Mouse (Mus musculus): Measurements from ENCODE around the gene Nap1l1. TPM values are rescaled to one million over a fixed set of nuclear protein-coding genes. Genes with fewer than 3 reads are reported as not detected.

Nap1l1 gene
- polyA plus RNA-seq, 1 experiment from 2014 or later: 207 TPM

GRCm38 (mm10) chr10:111543106-111543505 is 70.1 kb downstream of the Nap1l1 start:
- no peak for ATAC-seq (replicated peaks; ENCODE audit: insufficient number of reproducible peaks, low FRiP score, low TSS enrichment)
- Histone ChIP-seq H3K27ac (ENCODE audit: low read depth, low read length) (no peak overlapping the region), H3K9me3 (replicated peaks; ENCODE audit: control insufficient read depth, low read length) (no peaks in the 10 kb centered on the region), H3K4me3 (ENCODE audit: low read depth, low read length) (no peak overlapping the region), H3K36me3 (ENCODE audit: control insufficient read depth, insufficient read depth, low read length) (no peaks in the 10 kb centered on the region), H3K4me2 (no peak overlapping the region), H3K4me1 (ENCODE audit: control insufficient read depth, insufficient read depth, low read length) (peaks cover 9% of the 10 kb centered on the region), H3K27me3 (ENCODE audit: control insufficient read depth, insufficient read depth, low read length) (no peaks in the 10 kb centered on the region), H3K9ac (ENCODE audit: low read depth, low read length) (no peak overlapping the region)
- WGBS (ENCODE audit: insufficient replicate concordance): 81% methylated on average over 7 of the region's 7 CpGs

- H3K4me1 ChIP-seq (ENCODE audit: control insufficient read depth, insufficient read depth, low read length): peaks cover 9% of the 10 kb centered on the region
- H3K9ac ChIP-seq (ENCODE audit: low read depth, low read length): no peak overlapping the region
- 25% methylated on average over 7 of the region's 7 CpGs for WGBS (ENCODE audit: insufficient replicate concordance)
- H3K27me3 ChIP-seq (ENCODE audit: control insufficient read depth, insufficient read depth, low read length): no peaks in the 10 kb centered on the region
- no peak overlapping the region for H3K4me2 ChIP-seq
- H3K9me3 ChIP-seq (replicated peaks; ENCODE audit: control insufficient read depth, low read length): no peaks in the 10 kb centered on the region
- peak overlapping the region; percentile 8; the same call in 1 of the 2 replicates for H3K27ac ChIP-seq (ENCODE audit: low read depth, low read length)
- no peaks in the 10 kb centered on the region for H3K36me3 ChIP-seq (ENCODE audit: control insufficient read depth, insufficient read depth, low read length)
- peak; percentile 37; the same call in 1 of the 2 replicates for ATAC-seq (replicated peaks; ENCODE audit: insufficient number of reproducible peaks, low FRiP score, low TSS enrichment)
- no peak overlapping the region for H3K4me3 ChIP-seq (ENCODE audit: low read depth, low read length)
These were observed 70.8 kb downstream of the Nap1l1 start for GRCm38 (mm10) chr10:111543781-111544260.

- Histone ChIP-seq H3K9me3 (replicated peaks; ENCODE audit: control insufficient read depth, low read length) (no peaks in the 10 kb centered on the region), H3K4me3 (ENCODE audit: low read depth, low read length) (no peak overlapping the region), H3K4me2 (no peak overlapping the region), H3K27ac (ENCODE audit: low read depth, low read length) (peak overlapping the region; percentile 8; the same call in 1 of the 2 replicates), H3K9ac (ENCODE audit: low read depth, low read length) (no peak overlapping the region), H3K27me3 (ENCODE audit: control insufficient read depth, insufficient read depth, low read length) (no peaks in the 10 kb centered on the region), H3K36me3 (ENCODE audit: control insufficient read depth, insufficient read depth, low read length) (no peaks in the 10 kb centered on the region), H3K4me1 (ENCODE audit: control insufficient read depth, insufficient read depth, low read length) (peaks cover 9% of the 10 kb centered on the region)
- 62% methylated on average over 4 of the region's 4 CpGs for WGBS (ENCODE audit: insufficient replicate concordance)
- ATAC-seq (replicated peaks; ENCODE audit: insufficient number of reproducible peaks, low FRiP score, low TSS enrichment): no peak
These were observed 71.3 kb downstream of the Nap1l1 start for GRCm38 (mm10) chr10:111544311-111544710.

- Histone ChIP-seq H3K27ac (ENCODE audit: low read depth, low read length) (no peak overlapping the region), H3K9me3 (replicated peaks; ENCODE audit: control insufficient read depth, low read length) (no peaks in the 10 kb centered on the region), H3K4me3 (ENCODE audit: low read depth, low read length) (no peak overlapping the region), H3K4me1 (ENCODE audit: control insufficient read depth, insufficient read depth, low read length) (peaks cover 9% of the 10 kb centered on the region), H3K36me3 (ENCODE audit: control insufficient read depth, insufficient read depth, low read length) (no peaks in the 10 kb centered on the region), H3K27me3 (ENCODE audit: control insufficient read depth, insufficient read depth, low read length) (no peaks in the 10 kb centered on the region), H3K9ac (ENCODE audit: low read depth, low read length) (no peak overlapping the region), H3K4me2 (no peak overlapping the region)
- no peak for ATAC-seq (replicated peaks; ENCODE audit: insufficient number of reproducible peaks, low FRiP score, low TSS enrichment)
- 58% methylated on average over 4 of the region's 4 CpGs for WGBS (ENCODE audit: insufficient replicate concordance)
These were observed 72.6 kb downstream of the Nap1l1 start for GRCm38 (mm10) chr10:111545648-111546047.

Other genes with a start within 250 kb of the Nap1l1 start
- 4.1 and 6.3 TPM in 2 replicates for gene Bbs10, start 174.5 kb upstream of the Nap1l1 start, polyA plus RNA-seq (2014; fragmentation: Nextera tagmentation; extraction: Ambion mirVana)
- 20.9 and 22.2 TPM in 2 replicates for gene Phlda1, start 33.1 kb downstream of the Nap1l1 start, polyA plus RNA-seq (2014; fragmentation: Nextera tagmentation; extraction: Ambion mirVana)